Mouse (Mus musculus) CH12.LX (cell line): Measurements from ENCODE around the gene Gm5767.
"Not testable (repeated sequence)": the region's sequence is repeated elsewhere in the genome, so short reads cannot be mapped to it uniquely, and the experiment has no call there.

ENCODE experiments used
- JUND ChIP-seq: conservative IDR thresholded peaks from 2 replicates; pipeline ENCODE4 v1.6.1; 2011; ENCODE audit warnings: low read depth, low read length, improper control_type of control experiment
- NELFE ChIP-seq: IDR thresholded peaks from 2 replicates; pipeline ENCODE4 v1.6.1; 2011; ENCODE audit warnings: low read depth, low read length, improper control_type of control experiment
- POLR2A ChIP-seq: IDR thresholded peaks from 2 replicates; pipeline ENCODE4 v1.6.1; 2011; ENCODE audit warnings: low read depth, mild to moderate bottlenecking, improper control_type of control experiment, low read length

DNA sequence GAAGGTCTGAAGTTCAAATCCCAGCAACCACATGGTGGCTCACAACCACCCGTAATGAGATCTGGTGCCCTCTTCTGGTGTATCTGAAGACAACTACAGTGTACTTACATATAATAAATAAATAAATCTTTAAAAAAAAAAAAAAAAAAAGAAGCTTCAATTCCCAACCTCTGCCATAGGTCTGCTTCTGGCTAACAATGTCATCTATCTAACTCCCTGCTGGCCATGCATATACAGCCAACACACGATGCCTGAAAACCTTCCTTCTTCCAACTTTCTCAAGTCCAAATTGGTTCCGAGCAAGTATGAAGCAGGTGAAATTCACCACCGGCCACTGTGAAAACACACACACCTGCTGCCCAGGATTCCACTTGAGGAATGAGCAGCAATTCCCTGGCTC, 51.9 kb downstream of the Gm5767 start:
- not testable (repeated sequence) for TF ChIP-seq JUND, NELFE, POLR2A
